Mouse (Mus musculus): Measurements from ENCODE around the gene AC124502.3.

DNA sequence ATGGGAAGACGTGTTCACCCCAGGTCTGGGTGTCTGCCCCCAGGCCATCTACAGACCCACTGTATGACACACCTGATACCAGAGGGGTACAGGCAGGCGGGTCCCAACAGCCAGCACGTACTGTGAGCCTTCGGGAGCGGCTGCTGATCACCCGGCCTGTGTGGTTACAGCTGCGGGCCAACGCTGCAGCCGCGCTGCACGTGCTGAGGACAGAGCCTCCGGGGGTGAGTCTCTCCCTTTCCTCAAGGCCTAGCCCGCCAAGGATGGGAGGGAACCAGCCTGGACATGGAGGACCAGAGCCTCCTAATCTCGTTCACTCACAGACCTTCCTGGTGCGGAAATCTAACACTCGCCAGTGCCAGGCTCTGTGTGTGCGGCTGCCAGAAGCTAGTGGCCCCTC is 12.3 kb downstream of the AC124502.3 start:
- TF ChIP-seq CTCF (IDR thresholded peaks at IDR 0.05) (no peak), EP300 (IDR thresholded peaks at IDR 0.05) (0 out of 2 replicates have a peak, but pooled peaks have one; percentile 3)
